7 mouse cellular contexts compared by ENCODE assay signal in genomic region chr7:121391225-121391983, GRCm38 (mm10). TPM values are rescaled to one million over a fixed set of nuclear protein-coding genes. Genes with fewer than 3 reads are reported as not detected.
DNase-seq lines count a peak whose midpoint lies in the region; ATAC-seq and TF ChIP-seq lines count a peak whose summit lies in the region.

Hs3st2 (plus strand) TSS chr7:121391859.

- no peaks in the 10 kb centered on the region for H3K36me3 ChIP-seq in G1E (replicated peaks)
- H3K36me3 ChIP-seq in embryonic facial prominence, embryonic 15.5 days = no peaks in the 10 kb centered on the region
- no peaks in the 10 kb centered on the region for H3K36me3 ChIP-seq in hindbrain, embryonic 15.5 days
- no peaks in the 10 kb centered on the region for H3K36me3 ChIP-seq in midbrain, embryonic 13.5 days

- H3K27ac ChIP-seq in embryonic facial prominence, embryonic 15.5 days (replicated peaks) = no peak within 1 kb of the TSS
- H3K27ac ChIP-seq in hindbrain, embryonic 15.5 days (replicated peaks) = 0 out of 2 replicates have a peak within 1 kb of the TSS, but pooled peaks have one; percentile 7
- H3K27ac ChIP-seq in midbrain, embryonic 13.5 days = no peak within 1 kb of the TSS

- H3K9ac ChIP-seq in embryonic facial prominence, embryonic 15.5 days = no peak within 1 kb of the TSS
- peak within 1 kb of the TSS; percentile 64 for H3K9ac ChIP-seq in hindbrain, embryonic 15.5 days
- peak within 1 kb of the TSS; percentile 58 for H3K9ac ChIP-seq in midbrain, embryonic 13.5 days (replicated peaks)

- peak within 1 kb of the TSS; percentile 33; the same call in 1 of the 2 replicates for H3K4me3 ChIP-seq in G1E (ENCODE audit: low read depth, low read length)
- peak within 1 kb of the TSS; percentile 21 for H3K4me3 ChIP-seq in embryonic facial prominence, embryonic 15.5 days (replicated peaks)
- peak within 1 kb of the TSS; percentile 59 for H3K4me3 ChIP-seq in hindbrain, embryonic 15.5 days
- H3K4me3 ChIP-seq in midbrain, embryonic 13.5 days (replicated peaks) = peak within 1 kb of the TSS; percentile 45

- intact Hi-C loops in left cerebral cortex, postnatal 25 days (cut with DNase I) = loop anchor here (1.0 to 5.0 kb wide), 5 partner anchors 96 to 249 kb away; no protein-coding TSS in a partner anchor

- no peak for TF ChIP-seq CTCF in G1E (IDR thresholded peaks at IDR 0.05; ENCODE audit: low read depth, low read length)

- peak within 1 kb of the TSS; percentile 36 for H3K4me2 ChIP-seq in embryonic facial prominence, embryonic 15.5 days (replicated peaks)
- peak within 1 kb of the TSS; percentile 95 for H3K4me2 ChIP-seq in hindbrain, embryonic 15.5 days
- peak within 1 kb of the TSS; percentile 82 for H3K4me2 ChIP-seq in midbrain, embryonic 13.5 days (replicated peaks)

- no peak for DNase-seq in G1E (ENCODE audit: low spot score)
- peak; percentile 24 to 37 for DNase-seq in adrenal gland, adult 18-20 months (ENCODE audit: low spot score in 2 of 2)
- DNase-seq in left cerebral cortex, postnatal 25 days (ENCODE audit: low spot score in 2 of 2) = peak; percentile 65 to 76
- DNase-seq in spleen, postnatal 36 days (ENCODE audit: low spot score in 2 of 2) = peak; percentile 9 to 25

- peaks cover 17% of the 10 kb centered on the region for H3K9me3 ChIP-seq in G1E (replicated peaks)
- no peaks in the 10 kb centered on the region for H3K9me3 ChIP-seq in embryonic facial prominence, embryonic 15.5 days (replicated peaks)
- H3K9me3 ChIP-seq in hindbrain, embryonic 15.5 days = no peaks in the 10 kb centered on the region
- no peaks in the 10 kb centered on the region for H3K9me3 ChIP-seq in midbrain, embryonic 13.5 days

- no peaks in the 10 kb centered on the region; the same call in 1 of the 2 replicates for H3K27me3 ChIP-seq in G1E (ENCODE audit: insufficient read depth, low read length)
- peaks cover 53% of the 10 kb centered on the region for H3K27me3 ChIP-seq in embryonic facial prominence, embryonic 15.5 days
- peaks cover 36% of the 10 kb centered on the region for H3K27me3 ChIP-seq in hindbrain, embryonic 15.5 days
- H3K27me3 ChIP-seq in midbrain, embryonic 13.5 days = peaks cover 57% of the 10 kb centered on the region

- no peak for ATAC-seq in G1E (ENCODE audit: extremely low read depth, insufficient number of reproducible peaks, low FRiP score, poor library complexity, severe bottlenecking)
- ATAC-seq in embryonic facial prominence, embryonic 15.5 days (ENCODE audit: insufficient number of reproducible peaks, low FRiP score, low TSS enrichment, low read depth) = no peak; the same call in 1 of the 2 replicates
- peak; percentile 74 for ATAC-seq in hindbrain, embryonic 15.5 days (ENCODE audit: low FRiP score, low read depth)
- peak; percentile 75 for ATAC-seq in midbrain, embryonic 13.5 days

- 3% methylated on average over 22 of the region's 22 CpGs for WGBS in embryonic facial prominence, embryonic 15.5 days
- WGBS in hindbrain, embryonic 15.5 days = 1% methylated on average over 21 of the region's 22 CpGs
- 3% methylated on average over 22 of the region's 22 CpGs for WGBS in midbrain, embryonic 13.5 days

- no peaks in the 10 kb centered on the region for H3K4me1 ChIP-seq in G1E (ENCODE audit: insufficient read depth, low read depth, low read length)
- peaks cover 14% of the 10 kb centered on the region for H3K4me1 ChIP-seq in embryonic facial prominence, embryonic 15.5 days
- H3K4me1 ChIP-seq in hindbrain, embryonic 15.5 days (replicated peaks) = peaks cover 21% of the 10 kb centered on the region
- H3K4me1 ChIP-seq in midbrain, embryonic 13.5 days (replicated peaks) = peaks cover 19% of the 10 kb centered on the region

RNA-seq across cellular contexts. Expression of gene Hs3st2, which starts in this region (rescaled TPM):
- not detected in 2 replicates for total RNA-seq in G1E (2014; fragmentation: Nextera tagmentation)
- total RNA-seq in G1E (2017) = 0.27 TPM in 1 of 2 replicates, not detected in the other
- polyA plus RNA-seq in G1E (2012) = not detected in 2 replicates
- total RNA-seq in adrenal gland, adult 18-20 months (2021) = 1 to 10 TPM; 4.2 to 5.4 TPM
- polyA plus RNA-seq in embryonic facial prominence, embryonic 15.5 days (2015; fragmentation: Nextera tagmentation; extraction: Ambion mirVana) = 0.19 and 0.25 TPM in 2 replicates
- 16.1 and 18.7 TPM in 2 replicates for polyA plus RNA-seq in hindbrain, embryonic 15.5 days (2015; fragmentation: Nextera tagmentation; extraction: Ambion mirVana)
- 10 to 100 TPM; 57.6 to 60.1 TPM for total RNA-seq in left cerebral cortex, postnatal 25 days (2021)
- polyA plus RNA-seq in midbrain, embryonic 13.5 days (2015; fragmentation: Nextera tagmentation; extraction: Ambion mirVana) = 3.8 and 6.2 TPM in 2 replicates

Comparison
In these comparisons a context has a peak if more than half of its experiments do, and no peak if none do; other contexts are left out.
1. RNA of gene Hs3st2 (total RNA-seq): 57.6 to 60.1 TPM in left cerebral cortex, postnatal 25 days; 4.2 to 5.4 TPM in adrenal gland, adult 18-20 months and 0.27 TPM in G1E; every median in the first group is over 4 times any median in the second.
2. ATAC-seq: peak in hindbrain, embryonic 15.5 days (single experiment) and midbrain, embryonic 13.5 days (single experiment); none in G1E (single experiment) and embryonic facial prominence, embryonic 15.5 days (single experiment).
3. H3K4me2 ChIP-seq: peak in every context shown above with its lines; median percentile 95 in hindbrain, embryonic 15.5 days; 82 in midbrain, embryonic 13.5 days; 36 in embryonic facial prominence, embryonic 15.5 days.
4. Peak in every context shown above with its lines, with median percentiles within 50 percentile points of each other: H3K4me3 ChIP-seq.